7 mouse cellular contexts compared by ENCODE assay signal in the genomic region with DNA sequence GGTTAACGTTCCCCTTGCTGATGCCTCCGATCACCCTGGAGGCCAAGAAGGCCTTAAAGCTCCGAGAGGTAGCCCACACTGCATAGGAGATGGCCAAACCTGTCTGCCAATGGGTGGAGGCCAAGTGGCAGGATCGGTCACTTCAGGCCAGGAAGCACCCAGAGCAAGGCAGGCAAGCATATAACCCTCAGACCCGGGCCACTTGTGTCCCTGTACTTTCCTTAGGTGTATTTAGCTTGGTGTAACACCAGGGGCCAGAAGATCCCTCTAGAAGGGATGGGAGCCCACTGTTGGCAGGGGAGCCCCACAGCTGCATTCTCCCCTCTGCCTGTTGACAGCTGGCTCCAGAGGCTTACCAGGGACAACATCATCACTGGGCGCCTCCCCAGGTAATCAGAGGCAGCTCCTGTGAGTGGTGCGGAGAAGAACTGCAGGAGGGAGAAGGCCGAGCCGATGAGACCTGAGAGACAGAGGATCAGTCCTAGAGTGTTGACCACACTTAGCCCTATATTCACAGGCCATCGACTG. TPM values are rescaled to one million over a fixed set of nuclear protein-coding genes. Genes with fewer than 3 reads are reported as not detected.
DNase-seq lines count a peak whose midpoint lies in the region; ATAC-seq and TF ChIP-seq lines count a peak whose summit lies in the region.

No protein-coding gene starts in this region.

- no peak for TF ChIP-seq POLR2A in spleen, adult 2 months (IDR thresholded peaks at IDR 0.05; ENCODE audit: low read depth, low read length)

- peak overlapping the region; percentile 82 for H3K4me2 ChIP-seq in hindbrain, embryonic 14.5 days (replicated peaks)
- H3K4me2 ChIP-seq in midbrain, embryonic 15.5 days: peak overlapping the region; percentile 80

- H3K9me3 ChIP-seq in embryonic facial prominence, embryonic 10.5 days: no peaks in the 10 kb centered on the region
- no peaks in the 10 kb centered on the region for H3K9me3 ChIP-seq in hindbrain, embryonic 14.5 days (ENCODE audit: control insufficient read depth, low read length)
- no peaks in the 10 kb centered on the region for H3K9me3 ChIP-seq in midbrain, embryonic 15.5 days

- H3K4me3 ChIP-seq in spleen, adult 2 months (ENCODE audit: extremely low read depth, insufficient read depth, insufficient read length): no peak overlapping the region
- peak overlapping the region; percentile 70 for H3K4me3 ChIP-seq in embryonic facial prominence, embryonic 10.5 days
- H3K4me3 ChIP-seq in hindbrain, embryonic 14.5 days (replicated peaks; ENCODE audit: low read length): peak overlapping the region; percentile 47
- peak overlapping the region; percentile 61 for H3K4me3 ChIP-seq in midbrain, embryonic 15.5 days

- peak overlapping the region; percentile 83 for H3K27ac ChIP-seq in spleen, adult 2 months (ENCODE audit: insufficient read depth, low read length)
- peak overlapping the region; percentile 90; the same call in 1 of the 2 replicates for H3K27ac ChIP-seq in embryonic facial prominence, embryonic 10.5 days (replicated peaks)
- peak overlapping the region; percentile 89; the same call in 1 of the 2 replicates for H3K27ac ChIP-seq in hindbrain, embryonic 14.5 days
- H3K27ac ChIP-seq in midbrain, embryonic 15.5 days: peak overlapping the region; percentile 88

- H3K27me3 ChIP-seq in spleen, adult 2 months (ENCODE audit: control insufficient read depth, insufficient read depth, low read length): no peaks in the 10 kb centered on the region
- H3K27me3 ChIP-seq in embryonic facial prominence, embryonic 10.5 days (replicated peaks; ENCODE audit: low read depth, poor library complexity, severe bottlenecking): no peaks in the 10 kb centered on the region
- H3K27me3 ChIP-seq in hindbrain, embryonic 14.5 days (ENCODE audit: control insufficient read depth, insufficient read depth, low read length): no peaks in the 10 kb centered on the region
- H3K27me3 ChIP-seq in midbrain, embryonic 15.5 days (replicated peaks): no peaks in the 10 kb centered on the region

- H3K4me1 ChIP-seq in spleen, adult 2 months (ENCODE audit: control insufficient read depth, insufficient read depth, insufficient read length): peaks cover 26% of the 10 kb centered on the region
- peaks cover 40% of the 10 kb centered on the region for H3K4me1 ChIP-seq in embryonic facial prominence, embryonic 10.5 days
- peaks cover 14% of the 10 kb centered on the region for H3K4me1 ChIP-seq in hindbrain, embryonic 14.5 days (replicated peaks; ENCODE audit: control insufficient read depth, insufficient read depth, low read length)
- H3K4me1 ChIP-seq in midbrain, embryonic 15.5 days: peaks cover 22% of the 10 kb centered on the region

- ATAC-seq in hindbrain, embryonic 14.5 days (ENCODE audit: low FRiP score): no peak
- no peak for ATAC-seq in midbrain, embryonic 15.5 days (replicated peaks)

- no peak for DNase-seq in spleen, adult 2 months (ENCODE audit: low read depth in 1 of 2, low spot score in 2 of 2)
- no peak for DNase-seq in spleen, adult 12 weeks (ENCODE audit: low spot score)
- DNase-seq in embryonic facial prominence, embryonic 10.5 days (ENCODE audit: low spot score): no peak
- DNase-seq in hindbrain, embryonic 14.5 days (ENCODE audit: low spot score): no peak
- DNase-seq in spleen, postnatal 14 days (ENCODE audit: low spot score in 2 of 2): no peak
- DNase-seq in layer of hippocampus, adult 18-20 months (ENCODE audit: low spot score in 2 of 2): no peak

- no peak for TF ChIP-seq CTCF in spleen, adult 2 months (IDR thresholded peaks at IDR 0.05; ENCODE audit: extremely low read depth, insufficient read depth, insufficient read length, insufficient replicate concordance)

- 76% methylated on average over 10 of the region's 10 CpGs for WGBS in spleen, adult 2 months
- 64% methylated on average over 10 of the region's 10 CpGs for WGBS in embryonic facial prominence, embryonic 10.5 days
- WGBS in hindbrain, embryonic 14.5 days: 63% methylated on average over 10 of the region's 10 CpGs
- WGBS in midbrain, embryonic 15.5 days: 63% methylated on average over 10 of the region's 10 CpGs

- H3K9ac ChIP-seq in hindbrain, embryonic 14.5 days: peak overlapping the region; percentile 76
- H3K9ac ChIP-seq in midbrain, embryonic 15.5 days: peak overlapping the region; percentile 64; the same call in 1 of the 2 replicates

- peaks cover 16% of the 10 kb centered on the region for H3K36me3 ChIP-seq in spleen, adult 2 months (ENCODE audit: control insufficient read depth, insufficient read depth, low read length)
- peaks cover 87% of the 10 kb centered on the region for H3K36me3 ChIP-seq in embryonic facial prominence, embryonic 10.5 days (replicated peaks)
- peaks cover 77% of the 10 kb centered on the region for H3K36me3 ChIP-seq in hindbrain, embryonic 14.5 days (replicated peaks; ENCODE audit: control insufficient read depth, insufficient read depth)
- H3K36me3 ChIP-seq in midbrain, embryonic 15.5 days (replicated peaks): peaks cover 52% of the 10 kb centered on the region

RNA-seq across cellular contexts. Expression of a gene that starts 1.3 kb away (rescaled TPM):
- polyA plus RNA-seq in spleen, adult 2 months (2012; rRNA removed): 138 and 181 TPM in 2 replicates
- 92.1 and 97.6 TPM in 2 replicates for polyA plus RNA-seq in embryonic facial prominence, embryonic 10.5 days (2016; fragmentation: Nextera tagmentation; extraction: Ambion mirVana)
- 70.3 and 93.3 TPM in 2 replicates for polyA plus RNA-seq in hindbrain, embryonic 14.5 days (2014; fragmentation: Nextera tagmentation; extraction: Ambion mirVana)
- polyA plus RNA-seq in midbrain, embryonic 15.5 days (2015; fragmentation: Nextera tagmentation; extraction: Ambion mirVana): 106 and 118 TPM in 2 replicates
- total RNA-seq in layer of hippocampus, adult 18-20 months (2021): 10 to 100 TPM; 33.3 to 43.6 TPM

RNA-seq across cellular contexts. Expression of a gene that starts 24.2 kb away (rescaled TPM):
- polyA plus RNA-seq in spleen, adult 2 months (2012; rRNA removed): 10.8 and 12.6 TPM in 2 replicates
- polyA plus RNA-seq in embryonic facial prominence, embryonic 10.5 days (2016; fragmentation: Nextera tagmentation; extraction: Ambion mirVana): 28.5 and 28.8 TPM in 2 replicates
- polyA plus RNA-seq in hindbrain, embryonic 14.5 days (2014; fragmentation: Nextera tagmentation; extraction: Ambion mirVana): 21.5 and 23.1 TPM in 2 replicates
- 20.2 and 21.1 TPM in 2 replicates for polyA plus RNA-seq in midbrain, embryonic 15.5 days (2015; fragmentation: Nextera tagmentation; extraction: Ambion mirVana)
- total RNA-seq in layer of hippocampus, adult 18-20 months (2021): 10 to 100 TPM; 15.9 to 16.0 TPM

RNA-seq across cellular contexts. Expression of a gene that starts 24.4 kb away (rescaled TPM):
- 1.5 TPM in 2 replicates for polyA plus RNA-seq in spleen, adult 2 months (2012; rRNA removed)
- polyA plus RNA-seq in embryonic facial prominence, embryonic 10.5 days (2016; fragmentation: Nextera tagmentation; extraction: Ambion mirVana): 1.6 and 2.1 TPM in 2 replicates
- 1.9 and 3.4 TPM in 2 replicates for polyA plus RNA-seq in hindbrain, embryonic 14.5 days (2014; fragmentation: Nextera tagmentation; extraction: Ambion mirVana)
- polyA plus RNA-seq in midbrain, embryonic 15.5 days (2015; fragmentation: Nextera tagmentation; extraction: Ambion mirVana): 2.7 and 2.8 TPM in 2 replicates
- total RNA-seq in layer of hippocampus, adult 18-20 months (2021): 1 to 10 TPM; 5.3 to 5.6 TPM
